Mouse (Mus musculus): Measurements from ENCODE around the gene Pllp. TPM values are rescaled to one million over a fixed set of nuclear protein-coding genes. Genes with fewer than 3 reads are reported as not detected.

The Pllp gene
- polyA plus RNA-seq, 1 experiment = not detected

DNA sequence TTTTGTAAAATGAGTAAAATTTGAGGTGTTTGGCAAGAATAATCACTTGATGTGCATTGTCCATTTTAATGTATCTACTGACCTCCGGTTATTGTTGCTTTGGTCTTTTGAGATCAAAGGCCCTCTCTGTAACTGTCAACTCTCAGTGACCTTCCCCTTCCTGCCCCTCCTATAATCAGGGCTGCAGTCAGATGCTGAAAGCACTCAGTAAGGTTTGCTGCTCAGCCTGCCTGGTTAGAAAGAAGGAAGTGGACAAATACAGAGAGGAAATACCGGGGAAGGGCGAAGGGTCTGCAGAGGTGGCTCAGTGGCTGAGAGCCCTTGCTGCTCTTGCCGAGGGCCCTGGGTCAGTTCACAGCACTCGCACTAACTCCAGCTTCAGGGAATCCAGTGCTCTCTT lies 21.7 kb downstream of the Pllp start:
- no peak overlapping the region for H3K4me3 ChIP-seq (ENCODE audit: insufficient read depth, low read depth, low read length)
- H3K27ac ChIP-seq (ENCODE audit: insufficient read depth, low read depth, low read length) = no peak overlapping the region
- TF ChIP-seq CTCF (IDR thresholded peaks at IDR 0.05; ENCODE audit: insufficient read depth, low read depth, low read length) (no peak), POLR2A (IDR thresholded peaks at IDR 0.05; ENCODE audit: insufficient read depth, low read depth, low read length) (no peak)
- H3K4me1 ChIP-seq (ENCODE audit: control insufficient read depth, insufficient read depth, low read length) = peaks cover 16% of the 10 kb centered on the region
- 88% methylated on average over 5 of the region's 5 CpGs for WGBS

- peaks cover 2% of the 10 kb centered on the region; the same call in 1 of the 2 replicates for H3K4me1 ChIP-seq (ENCODE audit: control insufficient read depth, insufficient read depth, low read length)
- WGBS = under 1% methylated on average over 74 of the region's 74 CpGs
- peak within 1 kb of the TSS; percentile 79 for H3K4me3 ChIP-seq (ENCODE audit: insufficient read depth, low read depth, low read length)
- TF ChIP-seq CTCF (IDR thresholded peaks at IDR 0.05; ENCODE audit: insufficient read depth, low read depth, low read length) (peak; percentile 6; the same call in 1 of the 2 replicates), POLR2A (IDR thresholded peaks at IDR 0.05; ENCODE audit: insufficient read depth, low read depth, low read length) (peak; percentile 75)
- peak within 1 kb of the TSS; percentile 37 for H3K27ac ChIP-seq (ENCODE audit: insufficient read depth, low read depth, low read length)
These were observed 29.4 kb downstream of the Pllp start, which contains the start of gene Arl2bp for GRCm38 (mm10) chr8:94666456-94667308. Gene Arl2bp, plus strand, starts transcription at chr8:94666600.

DNA sequence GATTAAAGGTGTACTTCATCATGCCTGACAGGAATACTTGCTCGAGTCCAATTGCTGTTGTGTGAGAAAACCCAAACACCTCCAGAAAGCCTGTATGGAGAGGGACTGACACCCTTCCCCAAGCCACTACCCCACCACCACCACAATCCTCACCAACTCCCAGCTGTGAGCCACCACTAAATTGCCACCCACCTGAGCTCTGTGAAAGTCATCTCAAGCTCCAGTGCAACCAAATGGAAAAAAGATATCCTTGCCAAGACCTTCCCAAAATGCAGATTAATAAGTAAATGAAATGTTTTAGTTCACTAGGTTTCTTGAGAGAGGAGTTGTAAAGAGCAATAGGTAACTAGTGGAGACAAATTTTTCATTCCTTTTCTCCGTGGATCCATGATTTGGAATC lies 31.4 kb downstream of the Pllp start:
- TF ChIP-seq POLR2A (IDR thresholded peaks at IDR 0.05; ENCODE audit: insufficient read depth, low read depth, low read length) = no peak
- TF ChIP-seq CTCF (IDR thresholded peaks at IDR 0.05; ENCODE audit: insufficient read depth, low read depth, low read length) = no peak
- Histone ChIP-seq H3K4me1 (ENCODE audit: control insufficient read depth, insufficient read depth, low read length) (peaks cover 2% of the 10 kb centered on the region; the same call in 1 of the 2 replicates), H3K4me3 (ENCODE audit: insufficient read depth, low read depth, low read length) (no peak overlapping the region), H3K27ac (ENCODE audit: insufficient read depth, low read depth, low read length) (no peak overlapping the region)
- 84% methylated on average over 2 of the region's 2 CpGs for WGBS

- no peak for TF ChIP-seq POLR2A (IDR thresholded peaks at IDR 0.05; ENCODE audit: insufficient read depth, low read depth, low read length)
- TF ChIP-seq CTCF (IDR thresholded peaks at IDR 0.05; ENCODE audit: insufficient read depth, low read depth, low read length) = no peak
- no peaks in the 10 kb centered on the region for H3K4me1 ChIP-seq (ENCODE audit: control insufficient read depth, insufficient read depth, low read length)
- 90% methylated on average over 4 of the region's 4 CpGs for WGBS
- no peak overlapping the region for H3K4me3 ChIP-seq (ENCODE audit: insufficient read depth, low read depth, low read length)
- H3K27ac ChIP-seq (ENCODE audit: insufficient read depth, low read depth, low read length) = no peak overlapping the region
These were observed 35.7 kb downstream of the Pllp start for GRCm38 (mm10) chr8:94660418-94660817.

DNA sequence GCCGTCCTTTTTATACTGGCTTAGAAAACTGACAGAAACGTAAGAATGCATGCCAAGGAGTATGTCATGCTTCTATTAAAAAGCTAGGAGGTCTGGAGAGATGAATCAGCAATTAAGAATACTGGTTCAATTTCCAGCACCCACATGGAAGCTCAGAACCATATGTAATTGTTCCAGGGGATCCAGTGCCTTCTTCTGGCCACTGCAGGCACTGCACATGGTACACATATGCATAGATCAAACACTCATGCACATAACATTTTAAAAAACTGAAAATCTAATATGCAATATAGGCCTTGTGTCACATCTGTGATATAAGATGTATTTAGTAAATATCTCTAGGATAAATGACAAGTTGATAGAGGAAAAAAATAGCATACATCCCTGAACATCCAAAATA lies 38.0 kb downstream of the Pllp start:
- H3K4me3 ChIP-seq (ENCODE audit: insufficient read depth, low read depth, low read length) = no peak overlapping the region
- 87% methylated on average over 2 of the region's 2 CpGs for WGBS
- TF ChIP-seq CTCF (IDR thresholded peaks at IDR 0.05; ENCODE audit: insufficient read depth, low read depth, low read length) = no peak
- TF ChIP-seq POLR2A (IDR thresholded peaks at IDR 0.05; ENCODE audit: insufficient read depth, low read depth, low read length) = no peak
- no peak overlapping the region for H3K27ac ChIP-seq (ENCODE audit: insufficient read depth, low read depth, low read length)
- H3K4me1 ChIP-seq (ENCODE audit: control insufficient read depth, insufficient read depth, low read length) = no peaks in the 10 kb centered on the region

DNA sequence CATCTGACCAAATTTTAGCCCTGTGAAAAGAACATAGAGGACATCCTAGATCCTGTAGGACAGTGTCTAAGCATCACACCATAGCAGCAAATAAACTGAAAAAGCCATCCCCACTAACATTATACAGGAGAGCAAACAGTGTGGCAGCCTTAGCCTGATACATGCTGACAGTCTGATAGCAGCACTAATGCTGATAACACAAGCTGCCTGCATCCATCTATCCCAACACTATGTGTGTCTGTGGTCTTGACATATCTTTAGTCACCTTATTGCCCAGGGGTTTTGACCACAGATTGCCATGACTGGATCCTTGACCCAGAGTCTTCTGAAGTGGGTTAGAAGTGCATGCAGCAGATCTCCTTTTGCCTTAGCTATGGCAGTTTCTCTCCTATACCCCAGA lies 41.1 kb downstream of the Pllp start:
- TF ChIP-seq CTCF (IDR thresholded peaks at IDR 0.05; ENCODE audit: insufficient read depth, low read depth, low read length) (no peak), POLR2A (IDR thresholded peaks at IDR 0.05; ENCODE audit: insufficient read depth, low read depth, low read length) (no peak)
- Histone ChIP-seq H3K4me1 (ENCODE audit: control insufficient read depth, insufficient read depth, low read length) (no peaks in the 10 kb centered on the region), H3K27ac (ENCODE audit: insufficient read depth, low read depth, low read length) (no peak overlapping the region), H3K4me3 (ENCODE audit: insufficient read depth, low read depth, low read length) (no peak overlapping the region)

GRCm38 (mm10) chr8:94652951-94653350 lies 43.1 kb downstream of the Pllp start:
- Histone ChIP-seq H3K27ac (ENCODE audit: insufficient read depth, low read depth, low read length) (no peak overlapping the region), H3K4me3 (ENCODE audit: insufficient read depth, low read depth, low read length) (no peak overlapping the region), H3K4me1 (ENCODE audit: control insufficient read depth, insufficient read depth, low read length) (no peaks in the 10 kb centered on the region)
- 84% methylated on average over 3 of the region's 3 CpGs for WGBS
- TF ChIP-seq POLR2A (IDR thresholded peaks at IDR 0.05; ENCODE audit: insufficient read depth, low read depth, low read length) = no peak
- no peak for TF ChIP-seq CTCF (IDR thresholded peaks at IDR 0.05; ENCODE audit: insufficient read depth, low read depth, low read length)

DNA sequence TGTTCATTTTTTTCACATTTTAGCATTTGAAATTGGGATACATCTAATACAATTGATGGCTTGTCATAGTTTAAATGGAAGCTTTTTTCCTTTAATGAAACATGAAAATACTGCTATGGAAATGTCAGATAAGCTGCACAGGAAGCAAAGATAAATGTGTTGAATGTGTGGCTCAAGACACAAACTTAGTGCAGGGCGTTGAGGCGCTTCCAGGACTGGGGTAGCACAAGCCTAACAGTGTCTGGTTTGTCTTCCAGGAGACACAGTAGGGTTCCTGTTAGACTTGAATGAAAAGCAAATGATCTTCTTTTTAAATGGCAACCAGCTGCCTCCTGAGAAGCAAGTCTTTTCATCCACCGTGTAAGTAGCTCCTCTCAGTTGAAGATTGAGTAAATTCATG lies 46.6 kb downstream of the Pllp start:
- WGBS = 42% methylated on average over 3 of the region's 3 CpGs
- Histone ChIP-seq H3K4me3 (ENCODE audit: insufficient read depth, low read depth, low read length) (no peak overlapping the region), H3K4me1 (ENCODE audit: control insufficient read depth, insufficient read depth, low read length) (no peaks in the 10 kb centered on the region), H3K27ac (ENCODE audit: insufficient read depth, low read depth, low read length) (no peak overlapping the region)
- TF ChIP-seq CTCF (IDR thresholded peaks at IDR 0.05; ENCODE audit: insufficient read depth, low read depth, low read length) (no peak), POLR2A (IDR thresholded peaks at IDR 0.05; ENCODE audit: insufficient read depth, low read depth, low read length) (no peak)

- WGBS = 74% methylated on average over 3 of the region's 3 CpGs
- Histone ChIP-seq H3K4me3 (ENCODE audit: insufficient read depth, low read depth, low read length) (no peak overlapping the region), H3K4me1 (ENCODE audit: control insufficient read depth, insufficient read depth, low read length) (no peaks in the 10 kb centered on the region), H3K27ac (ENCODE audit: insufficient read depth, low read depth, low read length) (no peak overlapping the region)
- TF ChIP-seq POLR2A (IDR thresholded peaks at IDR 0.05; ENCODE audit: insufficient read depth, low read depth, low read length) (no peak), CTCF (IDR thresholded peaks at IDR 0.05; ENCODE audit: insufficient read depth, low read depth, low read length) (no peak)
These were observed 49.9 kb downstream of the Pllp start for GRCm38 (mm10) chr8:94646165-94646564.
